Mouse (Mus musculus) olfactory bulb, adult 2 months (tissue): ENCODE data around the gene Gpx3.

Experiments
- CTCF ChIP-seq: fragments of 200-500 bp; IDR thresholded peaks from 2 replicates; pipeline ENCODE4 v1.5.1; 2012; ENCODE audit warnings: low read depth, mild to moderate bottlenecking, low read length, moderate library complexity; ENCODE audit not compliant: insufficient read depth
- POLR2A ChIP-seq: fragments of 200-500 bp; IDR thresholded peaks from 2 replicates; pipeline ENCODE4 v1.6.1; 2012; ENCODE audit warnings: mild to moderate bottlenecking, low read depth, low read length, moderate library complexity; ENCODE audit not compliant: insufficient read depth

GRCm38 (mm10) chr11:54929290-54929689 lies 27.0 kb downstream of the Gpx3 start:
- TF ChIP-seq CTCF (no peak), POLR2A (no peak)
